Mouse (Mus musculus): ENCODE measurements at regions not wholly inside any gene's neighbourhood (a gene's known extent, or its start where the extent isn't known, plus 50 kb on each side); places are given as distances from the start of the nearest gene placed in this dataset.

DNA sequence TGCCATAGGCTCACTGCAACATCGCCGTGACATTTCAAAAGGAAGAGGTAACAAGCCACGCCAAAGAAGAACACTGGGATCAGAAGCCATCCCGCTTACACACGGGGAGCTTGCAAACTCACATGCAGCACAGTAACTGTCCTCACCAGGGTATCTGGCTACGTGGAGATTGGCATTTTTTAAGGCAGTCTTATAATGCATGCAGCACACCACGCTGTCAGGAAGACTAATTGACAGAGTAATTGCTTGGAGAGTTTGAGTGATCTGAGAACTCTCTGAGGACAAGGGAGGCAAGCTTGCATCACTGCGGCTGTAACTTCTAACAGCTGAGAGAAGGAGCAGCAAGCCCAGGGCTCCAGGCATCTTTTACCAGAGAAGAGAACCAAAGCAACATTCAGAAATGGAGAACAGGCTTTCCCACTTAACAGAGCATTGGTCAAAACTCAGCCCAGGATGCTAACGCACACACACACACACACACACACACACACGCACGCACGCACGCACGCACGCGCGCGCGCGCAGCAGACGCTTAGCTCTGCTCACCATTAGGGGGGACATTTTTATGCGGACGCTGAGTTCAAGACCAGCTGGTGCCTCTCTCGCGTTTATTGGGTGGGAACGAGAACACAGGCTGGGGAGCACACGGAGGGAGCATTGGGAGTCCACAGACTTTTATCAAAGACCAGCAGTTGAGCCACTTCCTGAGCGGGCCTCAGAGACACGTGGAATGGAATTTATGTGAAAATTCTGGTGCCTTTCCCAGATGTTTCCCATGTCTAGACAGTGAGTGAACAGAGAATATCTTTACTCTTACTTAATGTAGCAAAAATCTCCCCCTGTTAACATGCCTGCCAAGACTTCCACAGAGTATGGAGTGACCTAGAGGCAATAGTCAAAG, 66.6 kb downstream of the 1700129C05Rik start:
- H3K27ac ChIP-seq = no peak overlapping the region
- no peaks in the 10 kb centered on the region for H3K36me3 ChIP-seq (ENCODE audit: insufficient read depth, low read length)
- H3K9ac ChIP-seq (ENCODE audit: low read depth, low read length) = no peak overlapping the region
- DNase-seq (ENCODE audit: low spot score) (peak; percentile 50), ATAC-seq (replicated peaks; ENCODE audit: low FRiP score, low read depth) (no peak)
- no peak for TF ChIP-seq CTCF (IDR thresholded peaks at IDR 0.05; ENCODE audit: low read depth)
- H3K4me3 ChIP-seq (replicated peaks; ENCODE audit: low read depth, low read length) = no peak overlapping the region
- WGBS = 35% methylated on average over 29 of the region's 29 CpGs
- peak overlapping the region; percentile 18 for H3K4me2 ChIP-seq (ENCODE audit: low read length)
- H3K27me3 ChIP-seq (ENCODE audit: insufficient read depth, low read length) = no peaks in the 10 kb centered on the region; the same call in 1 of the 2 replicates
- H3K4me1 ChIP-seq (replicated peaks; ENCODE audit: insufficient read depth, low read length) = no peaks in the 10 kb centered on the region
- no peaks in the 10 kb centered on the region for H3K9me3 ChIP-seq (replicated peaks; ENCODE audit: low read length)

DNA sequence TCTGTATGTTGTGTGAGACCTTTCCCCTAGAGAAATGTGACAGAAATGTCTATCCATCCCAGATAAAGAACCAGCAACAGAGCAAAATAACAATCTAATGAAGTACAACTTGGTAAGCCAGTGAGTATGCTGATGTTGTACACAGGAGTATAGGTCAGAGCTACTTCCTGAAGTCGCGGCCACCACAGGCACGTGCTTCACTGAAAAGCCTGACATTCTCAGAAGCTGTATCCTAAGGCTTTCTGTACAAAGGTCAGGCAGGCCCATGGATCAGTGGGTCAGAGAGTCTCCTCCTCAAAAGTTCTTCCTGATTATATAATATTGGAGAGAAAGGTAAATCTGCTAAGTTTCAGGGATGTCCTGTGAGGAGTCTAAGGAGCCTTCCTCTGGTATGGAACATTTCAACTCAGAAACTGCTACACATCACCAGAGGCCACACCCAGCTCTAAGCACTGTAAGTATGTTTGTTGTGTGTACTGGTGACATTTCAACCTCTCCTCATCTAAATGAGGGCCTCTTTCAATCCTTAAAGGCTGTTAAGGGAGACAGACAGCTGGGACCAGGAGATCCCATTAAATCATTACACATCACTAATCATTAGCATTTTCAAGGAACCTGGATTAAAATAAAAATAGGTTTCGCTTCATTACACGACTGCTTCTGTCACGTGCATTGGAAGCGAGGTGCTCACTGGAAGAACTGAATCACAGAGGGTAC, 70.2 kb downstream of the 1700129C05Rik start:
- no peak for TF ChIP-seq CTCF (IDR thresholded peaks at IDR 0.05; ENCODE audit: low read depth)
- ATAC-seq (replicated peaks; ENCODE audit: low FRiP score, low read depth) (no peak), DNase-seq (ENCODE audit: low spot score) (no peak)
- Histone ChIP-seq H3K4me2 (ENCODE audit: low read length) (no peak overlapping the region), H3K9me3 (replicated peaks; ENCODE audit: low read length) (no peaks in the 10 kb centered on the region), H3K4me1 (replicated peaks; ENCODE audit: insufficient read depth, low read length) (no peaks in the 10 kb centered on the region), H3K4me3 (replicated peaks; ENCODE audit: low read depth, low read length) (no peak overlapping the region), H3K27ac (no peak overlapping the region), H3K9ac (ENCODE audit: low read depth, low read length) (no peak overlapping the region), H3K36me3 (ENCODE audit: insufficient read depth, low read length) (no peaks in the 10 kb centered on the region), H3K27me3 (ENCODE audit: insufficient read depth, low read length) (no peaks in the 10 kb centered on the region; the same call in 1 of the 2 replicates)
- WGBS = 70% methylated on average over 7 of the region's 7 CpGs

DNA sequence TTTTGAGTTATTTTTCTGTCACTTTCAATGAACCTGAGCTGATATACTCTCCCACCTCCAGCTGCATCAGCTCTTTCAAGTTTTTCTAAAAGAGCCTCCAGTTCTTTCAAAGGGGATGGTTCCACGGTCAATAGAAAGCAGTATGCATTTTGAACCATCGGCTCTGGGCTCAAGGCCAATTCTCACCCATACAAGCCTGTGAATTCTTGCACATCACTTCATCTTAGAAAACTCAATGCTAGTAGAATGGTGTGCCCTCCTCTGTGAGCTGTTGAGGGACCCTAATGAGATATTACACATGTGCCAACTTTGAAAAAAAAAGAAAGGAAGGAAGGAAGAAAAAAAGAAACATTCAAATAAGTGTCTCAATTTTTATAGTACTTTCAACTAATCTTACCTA, 72.6 kb downstream of the 1700129C05Rik start:
- no peak for ATAC-seq (replicated peaks; ENCODE audit: low FRiP score, low read depth)

DNA sequence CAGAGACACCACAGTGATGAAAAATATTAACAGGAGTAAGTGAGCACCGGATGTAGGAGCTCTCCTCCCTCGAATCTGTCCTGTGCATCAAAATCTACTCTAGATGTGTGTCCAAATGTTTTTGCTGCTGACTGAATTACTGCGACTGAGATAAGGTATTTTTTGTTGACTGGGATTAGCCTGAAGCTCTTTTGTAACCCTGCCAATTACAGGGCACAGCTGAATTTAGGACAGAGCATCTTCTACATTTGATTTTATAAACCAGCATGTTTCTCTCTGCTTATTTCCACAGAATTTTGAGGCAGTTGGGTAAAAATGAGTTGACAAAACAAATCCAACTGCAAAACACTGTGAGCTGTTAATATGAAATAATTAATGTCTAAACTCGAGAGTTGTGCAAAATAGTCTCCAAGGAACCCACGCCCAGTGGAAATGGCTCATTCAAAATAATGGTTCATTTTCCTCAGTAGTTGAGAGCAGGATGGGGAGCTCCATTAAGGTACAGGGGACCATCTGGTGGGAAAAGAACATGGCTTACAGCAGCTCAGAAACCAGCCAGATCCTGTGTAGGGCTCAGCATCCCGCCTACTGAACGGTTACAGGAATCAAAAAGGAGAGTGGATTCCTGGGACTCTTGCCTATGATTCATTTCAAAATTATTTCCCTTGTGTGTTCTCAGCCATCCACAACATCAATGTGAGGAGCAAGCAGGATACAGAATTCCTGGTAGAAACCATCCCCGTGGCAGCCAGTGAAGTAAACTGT, 76.1 kb downstream of the 1700129C05Rik start:
- Histone ChIP-seq H3K4me3 (replicated peaks; ENCODE audit: low read depth, low read length) (no peak overlapping the region), H3K4me1 (replicated peaks; ENCODE audit: insufficient read depth, low read length) (no peaks in the 10 kb centered on the region), H3K9me3 (replicated peaks; ENCODE audit: low read length) (no peaks in the 10 kb centered on the region), H3K4me2 (ENCODE audit: low read length) (no peak overlapping the region), H3K27ac (no peak overlapping the region), H3K9ac (ENCODE audit: low read depth, low read length) (no peak overlapping the region), H3K27me3 (ENCODE audit: insufficient read depth, low read length) (no peaks in the 10 kb centered on the region), H3K36me3 (ENCODE audit: insufficient read depth, low read length) (no peaks in the 10 kb centered on the region)
- ATAC-seq (replicated peaks; ENCODE audit: low FRiP score, low read depth) (no peak), DNase-seq (ENCODE audit: low spot score) (no peak)
- WGBS = 79% methylated on average over 8 of the region's 8 CpGs
- no peak for TF ChIP-seq CTCF (IDR thresholded peaks at IDR 0.05; ENCODE audit: low read depth)

More for the DNA sequence above, 72.6 kb downstream of the 1700129C05Rik start:
- DNase-seq (ENCODE audit: low spot score) = no peak
- no peak overlapping the region for H3K4me3 ChIP-seq (replicated peaks; ENCODE audit: low read depth, low read length)
- WGBS = 82% methylated on average over 2 of the region's 2 CpGs
- no peak overlapping the region for H3K27ac ChIP-seq
- H3K36me3 ChIP-seq (ENCODE audit: insufficient read depth, low read length) = no peaks in the 10 kb centered on the region
- TF ChIP-seq CTCF (IDR thresholded peaks at IDR 0.05; ENCODE audit: low read depth) = no peak
- no peak overlapping the region for H3K9ac ChIP-seq (ENCODE audit: low read depth, low read length)
- no peaks in the 10 kb centered on the region for H3K4me1 ChIP-seq (replicated peaks; ENCODE audit: insufficient read depth, low read length)
- H3K9me3 ChIP-seq (replicated peaks; ENCODE audit: low read length) = no peaks in the 10 kb centered on the region
- no peaks in the 10 kb centered on the region; the same call in 1 of the 2 replicates for H3K27me3 ChIP-seq (ENCODE audit: insufficient read depth, low read length)
- H3K4me2 ChIP-seq (ENCODE audit: low read length) = no peak overlapping the region

DNA sequence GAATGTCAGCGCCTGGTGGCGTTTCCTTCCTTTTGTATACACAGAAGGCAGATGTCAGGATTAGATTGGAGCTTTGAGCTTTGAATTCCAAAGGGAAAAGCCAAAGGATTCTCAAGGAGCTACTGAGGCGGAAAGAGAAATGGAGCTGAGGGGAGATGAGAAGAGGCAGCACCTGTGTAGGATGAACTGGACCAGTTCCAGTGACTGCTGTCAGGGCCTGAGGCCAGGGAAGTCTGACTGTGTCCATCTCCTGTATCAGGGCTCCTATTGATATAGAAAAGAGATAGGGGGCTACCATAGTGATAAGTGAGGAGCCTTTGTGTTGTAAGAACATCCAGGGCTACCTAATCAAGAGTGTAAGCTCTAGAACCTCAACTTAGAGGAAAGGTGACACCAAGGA, 79.5 kb downstream of the 1700129C05Rik start:
- Histone ChIP-seq H3K4me1 (replicated peaks; ENCODE audit: insufficient read depth, low read length) (no peaks in the 10 kb centered on the region), H3K4me3 (replicated peaks; ENCODE audit: low read depth, low read length) (no peak overlapping the region), H3K9me3 (replicated peaks; ENCODE audit: low read length) (no peaks in the 10 kb centered on the region), H3K27ac (no peak overlapping the region), H3K4me2 (ENCODE audit: low read length) (no peak overlapping the region), H3K36me3 (ENCODE audit: insufficient read depth, low read length) (no peaks in the 10 kb centered on the region), H3K9ac (ENCODE audit: low read depth, low read length) (no peak overlapping the region), H3K27me3 (ENCODE audit: insufficient read depth, low read length) (no peaks in the 10 kb centered on the region)
- WGBS = 74% methylated on average over 3 of the region's 3 CpGs
- TF ChIP-seq CTCF (IDR thresholded peaks at IDR 0.05; ENCODE audit: low read depth) = no peak
- DNase-seq (ENCODE audit: low spot score) = no peak
- ATAC-seq (replicated peaks; ENCODE audit: low FRiP score, low read depth) = no peak

DNA sequence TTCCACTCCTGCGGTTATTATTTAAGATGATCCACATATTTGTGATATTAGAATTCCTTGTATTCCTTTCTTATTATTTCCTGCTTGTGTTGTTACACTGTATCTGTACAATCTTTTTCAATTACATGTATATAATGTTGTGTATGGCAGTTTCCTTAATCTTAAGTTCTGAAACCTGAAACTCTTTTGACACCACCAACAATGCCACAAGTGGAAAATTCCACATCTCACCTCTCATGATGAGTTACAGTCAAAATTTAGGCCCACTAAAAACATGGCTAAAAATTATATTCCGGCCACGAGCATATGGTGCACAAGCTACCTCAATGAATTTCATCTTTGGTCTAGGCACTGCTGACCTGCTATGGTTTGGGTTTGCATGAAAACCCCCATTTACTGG, 85.9 kb downstream of the 1700129C05Rik start:
- 96% methylated on average over 3 of the region's 3 CpGs for WGBS
- no peaks in the 10 kb centered on the region for H3K4me1 ChIP-seq (replicated peaks; ENCODE audit: insufficient read depth, low read length)

More for the DNA sequence above, 85.9 kb downstream of the 1700129C05Rik start:
- no peaks in the 10 kb centered on the region for H3K27me3 ChIP-seq (ENCODE audit: insufficient read depth, low read length)
- H3K9me3 ChIP-seq (replicated peaks; ENCODE audit: low read length) = no peaks in the 10 kb centered on the region
- no peak for TF ChIP-seq CTCF (IDR thresholded peaks at IDR 0.05; ENCODE audit: low read depth)
- no peak overlapping the region for H3K4me3 ChIP-seq (replicated peaks; ENCODE audit: low read depth, low read length)
- no peak overlapping the region for H3K27ac ChIP-seq
- H3K4me2 ChIP-seq (ENCODE audit: low read length) = no peak overlapping the region
- DNase-seq (ENCODE audit: low spot score) = no peak
- ATAC-seq (replicated peaks; ENCODE audit: low FRiP score, low read depth) = no peak
- no peaks in the 10 kb centered on the region for H3K36me3 ChIP-seq (ENCODE audit: insufficient read depth, low read length)
- no peak overlapping the region for H3K9ac ChIP-seq (ENCODE audit: low read depth, low read length)

Measured in kidney, postnatal 0 days (tissue).